Mouse (Mus musculus): ENCODE results near the gene Nsd1.

The Nsd1 gene

DNA sequence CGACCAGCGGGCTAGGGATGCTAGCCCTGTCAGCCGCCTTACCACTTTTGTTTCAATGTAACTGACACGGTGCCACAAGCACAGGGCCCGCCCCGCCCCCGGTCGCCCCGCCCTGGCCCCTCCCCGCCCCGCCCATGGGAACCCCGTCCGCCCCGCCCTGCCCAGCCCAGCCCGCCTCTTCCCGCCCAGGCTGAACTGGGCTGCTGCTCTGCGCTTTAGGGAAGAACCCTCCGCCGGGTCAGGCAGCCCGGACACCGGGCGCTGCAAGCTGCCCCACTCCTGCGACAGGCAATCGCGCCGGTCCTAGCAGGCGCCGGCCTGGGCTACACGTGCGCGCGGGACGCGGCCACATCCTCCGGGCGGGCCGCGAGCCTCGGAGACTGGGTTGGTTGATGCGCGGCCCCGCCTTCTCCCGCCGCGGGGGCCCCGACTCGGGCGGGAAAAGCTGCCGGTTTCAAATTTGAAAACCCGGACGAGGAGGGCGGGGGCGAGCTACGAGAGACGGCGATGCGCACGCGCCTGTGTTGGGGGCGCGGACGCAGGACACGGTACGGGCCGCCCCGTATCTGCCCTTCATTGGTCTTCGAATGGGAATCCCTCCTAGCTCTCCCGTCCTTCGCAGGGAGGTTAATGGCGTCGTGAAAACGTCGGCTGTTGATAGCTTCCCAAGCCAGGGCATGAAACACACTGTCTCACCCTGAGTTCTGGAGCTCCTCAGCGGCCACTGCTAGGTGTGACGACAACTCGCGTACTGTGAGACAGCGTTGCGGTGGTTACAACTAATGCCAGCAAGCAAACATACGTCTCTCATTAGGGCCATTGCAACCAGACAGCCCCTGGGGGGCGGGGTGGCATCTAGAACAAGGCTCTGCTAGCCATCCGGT, 120.3 kb downstream of the Nsd1 start, which contains the start of gene Mxd3:
Gene Mxd3 (minus strand): TSS at position 141 of the 884 bp plus-strand sequence.
- DNase-seq (ENCODE audit: low spot score) = peak; percentile 73

DNA sequence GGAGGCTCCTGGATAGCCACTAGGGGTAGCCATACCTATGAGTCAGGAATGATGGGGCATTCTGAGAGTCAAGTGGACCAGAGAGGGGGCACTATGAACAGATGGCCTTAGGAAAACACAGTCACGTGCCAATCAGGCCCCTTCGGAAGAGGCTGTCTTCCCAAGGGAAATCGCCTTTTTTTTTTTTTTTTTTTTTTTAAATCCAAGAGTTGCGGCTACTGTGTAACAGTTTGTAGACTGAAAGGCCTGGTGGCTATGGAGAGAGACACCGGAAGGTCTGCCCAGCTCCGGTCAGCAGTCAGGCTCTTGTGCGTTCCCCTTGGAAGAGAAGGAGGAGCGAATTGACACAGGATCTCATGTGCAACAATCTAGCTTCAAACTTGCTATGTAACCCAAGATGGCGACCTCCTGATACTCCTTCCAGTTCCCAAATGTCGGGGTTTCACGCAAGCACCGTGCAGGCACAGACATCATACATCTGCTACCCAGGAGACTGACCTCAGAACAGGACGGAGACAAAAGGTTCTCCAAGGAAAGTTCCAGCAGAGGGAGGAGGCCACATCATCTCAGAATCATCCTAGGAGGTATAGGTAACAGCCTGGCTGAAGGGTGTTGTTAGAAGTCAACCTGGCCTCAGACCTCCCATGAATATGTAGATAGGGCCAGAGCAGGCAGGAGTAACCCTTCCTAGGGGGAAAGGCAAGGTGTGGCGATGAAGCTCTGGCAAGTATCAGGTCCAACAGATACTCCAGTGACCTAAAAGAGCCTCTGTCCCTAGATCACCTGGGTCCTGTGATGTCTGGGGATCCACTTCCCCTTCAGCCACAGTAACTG, 121.2 kb downstream of the Nsd1 start:
- DNase-seq (ENCODE audit: low spot score) = no peak

DNA sequence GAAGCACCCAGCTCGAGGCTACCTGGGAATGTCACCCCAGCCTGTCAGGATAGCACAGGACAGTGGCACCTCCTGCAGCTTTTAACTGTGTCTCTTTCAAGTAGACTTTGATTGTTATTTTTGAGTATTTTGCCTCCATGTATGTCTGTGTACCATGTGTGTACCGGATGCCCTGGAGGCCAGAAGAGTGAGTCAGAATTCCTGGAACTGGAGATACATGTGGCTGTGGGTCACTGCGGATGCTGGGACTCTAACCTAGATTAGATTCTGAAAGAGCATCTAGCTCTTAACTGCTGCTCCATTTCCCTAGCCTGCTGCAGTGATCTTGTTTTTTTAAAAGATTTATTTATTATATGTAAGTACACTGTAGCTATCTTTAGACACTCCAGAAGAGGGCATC, 122.7 kb downstream of the Nsd1 start:
- no peak for DNase-seq (ENCODE audit: low spot score)

DNA sequence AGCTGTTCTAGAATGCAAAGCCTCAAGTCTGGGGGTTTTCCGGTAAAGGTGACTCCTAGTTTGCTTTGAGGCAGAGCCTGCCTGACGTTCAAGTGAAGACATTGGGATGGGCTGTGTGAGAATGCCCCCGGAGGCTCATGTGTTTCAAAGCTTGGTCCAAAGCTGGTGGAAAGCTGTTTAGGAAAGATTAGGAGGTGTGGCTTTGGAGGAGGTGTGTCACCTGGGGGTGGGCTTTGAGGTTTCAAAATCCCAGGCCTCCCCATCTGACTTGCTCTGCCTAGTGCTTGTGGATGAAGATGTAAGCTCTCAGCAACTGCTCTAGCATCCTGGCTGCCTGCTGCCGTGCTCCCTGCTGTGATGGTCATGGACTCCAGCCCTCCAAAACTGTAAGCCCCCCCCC, 126.1 kb downstream of the Nsd1 start:
- no peak for DNase-seq (ENCODE audit: low spot score)

DNA sequence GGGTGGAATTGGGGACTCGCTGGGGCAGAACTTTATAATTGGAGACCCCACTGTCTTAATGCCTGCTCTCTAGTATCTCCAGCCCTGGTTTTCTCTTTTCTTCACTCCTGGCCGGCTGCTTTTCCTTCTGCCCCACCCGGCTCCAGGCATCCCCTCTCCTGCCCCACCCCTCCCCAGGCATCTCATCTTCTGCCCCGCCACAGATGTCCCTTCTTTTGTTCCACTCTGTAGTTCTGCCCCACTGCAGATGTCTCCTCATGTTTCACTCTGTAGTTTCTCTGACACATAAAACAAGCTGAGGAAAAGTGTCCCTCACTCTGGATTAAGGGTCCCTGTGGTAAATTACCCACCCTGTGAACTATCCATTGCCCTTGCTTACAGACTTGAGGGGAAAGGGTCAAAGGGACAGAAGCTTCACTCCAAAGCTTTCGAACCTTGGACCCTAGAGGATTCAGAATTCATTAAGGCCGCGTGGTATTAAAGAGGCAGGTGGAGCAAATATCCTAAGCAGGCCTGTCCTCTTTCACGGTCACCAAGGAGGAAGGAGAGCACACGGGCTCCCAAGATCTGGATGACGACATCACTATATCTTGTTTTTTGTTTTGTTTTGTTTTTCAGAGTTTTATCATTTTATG, 127.9 kb downstream of the Nsd1 start:
- no peak for DNase-seq (ENCODE audit: low spot score)

DNA sequence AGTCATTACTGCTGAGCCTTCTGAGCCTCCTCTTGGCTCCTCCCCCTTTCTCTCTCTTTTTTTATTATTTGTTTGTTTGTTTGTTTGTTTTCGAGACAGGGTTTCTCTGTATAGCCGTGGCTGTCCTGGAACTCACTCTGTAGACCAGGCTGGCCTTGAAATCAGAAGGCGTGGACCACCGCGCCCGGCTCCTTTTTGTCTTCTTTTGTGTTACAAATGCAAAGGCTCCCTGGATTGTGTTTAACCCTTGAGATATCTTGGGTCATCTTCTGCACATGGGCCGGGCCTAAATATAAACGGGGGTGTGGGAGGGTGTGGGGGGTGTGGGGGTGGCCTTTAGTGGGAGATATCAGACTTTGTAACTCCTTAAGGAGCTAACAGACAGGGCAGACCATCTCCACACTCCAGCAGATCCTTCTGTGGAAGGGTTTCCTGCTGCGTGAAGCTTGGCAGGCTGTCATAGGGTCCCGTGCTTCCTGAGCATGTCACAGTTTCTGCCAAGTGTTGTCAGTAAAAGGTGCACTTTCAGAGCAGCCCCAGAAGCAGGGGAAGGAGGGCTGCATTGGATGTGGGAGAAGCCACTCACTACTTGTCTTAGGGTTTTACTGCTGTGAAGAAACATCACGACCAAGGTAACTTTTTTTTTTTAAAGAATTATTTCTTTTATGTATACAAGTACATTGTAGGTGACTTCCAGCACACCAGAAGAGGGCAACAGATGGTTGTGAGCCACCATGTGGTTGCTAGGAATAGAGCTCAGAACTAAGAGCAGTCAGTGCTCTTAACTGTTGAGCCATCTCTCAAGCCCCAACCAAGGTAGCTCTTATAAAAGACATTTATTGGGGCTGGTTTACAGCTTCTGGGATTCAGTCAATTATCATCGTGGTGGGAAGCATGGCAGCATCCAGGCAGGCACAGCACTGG, 128.8 kb downstream of the Nsd1 start:
- no peak for DNase-seq (ENCODE audit: low spot score)

DNA sequence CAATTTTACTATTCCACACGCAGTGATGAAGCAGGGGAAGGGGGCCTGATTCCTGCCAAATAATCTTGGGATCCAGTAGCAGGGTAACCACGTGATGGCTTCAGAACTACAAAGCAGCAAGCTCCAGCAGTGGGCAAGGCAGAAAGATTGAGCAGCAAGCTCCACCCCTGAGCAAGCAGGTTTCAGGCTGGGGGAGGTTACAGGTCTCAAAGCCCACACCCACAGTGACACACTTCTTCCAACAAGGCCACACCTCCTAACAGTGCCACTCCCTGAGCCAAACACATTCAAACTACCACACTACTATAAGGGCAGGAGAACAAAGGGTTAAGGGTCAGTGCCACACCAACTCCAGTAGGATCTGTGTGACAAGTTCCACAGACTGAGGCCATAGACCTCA, 129.7 kb downstream of the Nsd1 start:
- no peak for DNase-seq (ENCODE audit: low spot score)

DNA sequence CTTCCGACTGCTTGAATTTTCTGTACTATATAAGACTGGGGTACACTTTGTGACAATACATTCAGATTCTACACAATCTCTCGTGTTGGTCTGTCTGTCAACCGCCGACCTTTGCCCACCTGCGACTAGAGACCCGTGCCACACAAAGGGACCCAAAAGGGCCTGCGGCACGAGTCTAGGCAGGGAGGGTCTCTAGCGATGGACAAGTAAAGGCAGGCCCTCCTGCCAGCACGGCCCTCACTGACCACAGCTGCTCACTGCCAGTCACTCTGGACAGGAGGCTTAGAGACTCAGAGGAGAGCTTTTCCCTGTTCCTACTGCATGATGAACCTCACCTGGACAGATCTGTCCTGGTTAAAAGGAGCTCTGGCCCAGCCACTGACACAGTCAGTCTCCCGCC, 132.9 kb downstream of the Nsd1 start:
- DNase-seq (ENCODE audit: low spot score) = no peak

DNA sequence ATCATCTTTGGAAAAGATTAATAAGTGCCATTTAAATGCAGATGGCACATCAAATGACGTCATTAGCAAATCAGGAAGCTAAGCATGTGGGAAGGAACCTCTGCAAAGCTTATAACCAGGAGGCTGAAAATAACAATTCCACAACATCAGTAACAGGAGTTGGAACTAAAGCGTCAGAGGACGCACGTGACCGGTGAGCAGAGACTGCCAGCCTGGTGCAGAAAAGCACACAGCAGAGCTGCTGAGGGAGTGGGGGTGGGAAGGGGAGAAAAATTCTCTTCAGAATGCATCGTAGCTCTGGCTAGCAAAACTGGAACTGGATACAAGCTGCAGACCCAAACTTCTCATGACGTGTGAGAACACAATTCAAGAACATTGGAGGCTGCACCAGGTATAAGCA, 134.7 kb downstream of the Nsd1 start:
- DNase-seq (ENCODE audit: low spot score) = no peak

DNA sequence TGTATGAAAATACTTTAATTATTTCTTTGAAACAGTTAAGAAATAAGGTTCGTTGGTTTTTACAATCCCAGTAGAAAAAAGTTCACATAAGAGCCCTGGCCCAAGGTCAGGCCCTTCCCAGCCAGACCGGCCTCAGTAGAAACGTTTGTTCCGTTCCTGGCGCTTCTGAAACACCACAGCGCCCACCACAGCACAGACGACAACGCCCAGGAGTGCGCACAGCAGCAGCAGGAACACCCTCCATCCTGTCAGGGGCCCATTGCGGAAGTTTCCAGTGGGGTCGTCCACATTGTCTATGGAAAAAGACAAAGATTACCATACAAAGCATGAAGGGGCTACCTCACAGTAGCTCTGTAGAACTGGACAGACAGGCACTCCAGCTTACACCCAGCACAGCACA, 137.2 kb downstream of the Nsd1 start:
- no peak for DNase-seq (ENCODE audit: low spot score)

DNA sequence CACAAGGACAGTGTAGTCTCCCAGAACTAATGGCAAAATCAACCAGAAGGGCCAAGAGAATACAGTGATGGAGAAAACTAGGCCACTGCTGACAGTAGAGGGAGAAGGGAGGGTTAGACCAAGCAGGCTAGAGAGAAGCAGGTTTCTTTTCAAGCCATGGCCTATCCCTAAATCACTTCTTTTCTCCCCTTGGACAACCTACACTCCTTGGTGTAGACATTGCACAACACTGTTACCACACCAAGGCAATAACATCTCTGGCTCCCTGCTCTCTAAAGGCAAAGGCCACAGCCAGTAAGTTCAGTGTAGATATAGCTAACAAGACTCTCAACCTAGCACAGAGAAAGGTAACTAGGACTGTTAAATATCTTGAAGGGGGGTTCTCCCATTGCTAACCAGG, 151.6 kb downstream of the Nsd1 start:
- DNase-seq (ENCODE audit: low spot score) = no peak

DNA sequence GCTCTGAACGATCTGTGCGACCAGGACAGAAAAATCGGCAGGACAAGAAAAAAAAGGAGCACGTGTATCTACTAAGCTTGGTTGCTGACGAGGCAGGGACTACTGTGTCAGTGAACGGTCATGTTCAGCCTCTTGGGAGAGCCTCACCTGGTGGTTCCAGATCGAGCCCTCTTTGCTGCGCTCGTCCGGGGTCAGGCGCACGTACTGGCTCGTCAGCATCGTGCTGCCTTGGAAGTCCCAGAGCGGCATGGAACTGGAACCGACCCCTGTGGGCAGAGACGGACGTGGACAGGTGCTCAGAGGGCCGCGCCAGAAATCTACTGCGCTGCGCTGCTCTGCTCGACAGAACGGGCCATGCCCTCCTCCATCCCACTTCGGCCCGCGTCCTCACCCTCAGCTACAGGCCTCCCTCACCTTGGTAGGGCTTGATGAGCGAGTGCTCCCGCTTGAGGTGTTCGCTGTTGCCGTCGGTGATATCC, 152.4 kb downstream of the Nsd1 start:
- DNase-seq (ENCODE audit: low spot score) = no peak

DNA sequence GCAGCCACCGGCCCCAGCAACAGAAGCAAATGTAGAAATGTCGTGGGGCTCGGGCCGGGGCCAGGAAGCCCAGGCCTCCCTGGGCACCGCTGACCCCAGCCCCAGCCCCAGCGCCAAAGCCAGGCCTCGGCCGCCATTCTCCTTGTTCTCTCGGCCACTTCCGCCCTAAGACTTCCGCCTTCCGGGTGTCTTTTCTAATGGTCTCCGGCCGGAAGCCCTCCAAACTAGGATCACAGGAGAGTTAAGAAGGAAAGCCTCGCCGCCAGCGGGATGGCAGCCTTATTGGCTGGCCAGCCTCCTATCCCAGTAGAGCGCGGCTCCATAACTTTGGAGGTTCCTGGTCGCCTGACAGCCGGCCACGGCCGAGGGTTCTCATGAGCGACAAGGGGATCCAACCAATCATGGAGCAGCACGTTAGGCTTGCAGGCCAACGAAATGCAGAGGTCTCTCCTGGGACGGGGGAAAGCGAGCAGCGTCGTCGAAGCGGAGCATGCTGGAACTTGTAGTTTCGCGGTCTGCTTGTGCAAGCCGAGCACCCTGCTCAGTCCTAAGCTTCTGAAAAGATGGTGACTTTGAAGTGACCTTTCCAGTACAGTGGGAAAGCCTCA, 153.0 kb downstream of the Nsd1 start, which contains the start of gene Lman2:
Gene Lman2 (minus strand): TSS at position 331 of the 608 bp plus-strand sequence.
- DNase-seq (ENCODE audit: low spot score) = peak; percentile 98

Data from lung, postnatal 25 days (tissue).